Mouse (Mus musculus): Measurements from ENCODE around the gene Gdf3. TPM values are rescaled to one million over a fixed set of nuclear protein-coding genes. Genes with fewer than 3 reads are reported as not detected.

The Gdf3 gene
- polyA plus RNA-seq, 1 experiment from 2014 or later, result 0.56 TPM

- 65% methylated on average over 4 of the region's 4 CpGs for WGBS (ENCODE audit: insufficient replicate concordance)
- Histone ChIP-seq H3K9ac (ENCODE audit: low read depth, low read length) (no peak overlapping the region), H3K27ac (ENCODE audit: low read depth, low read length) (no peak overlapping the region), H3K27me3 (ENCODE audit: control insufficient read depth, insufficient read depth, low read length) (no peaks in the 10 kb centered on the region), H3K9me3 (replicated peaks; ENCODE audit: control insufficient read depth, low read length) (no peaks in the 10 kb centered on the region; the same call in 1 of the 2 replicates), H3K4me3 (ENCODE audit: low read depth, low read length) (no peak overlapping the region), H3K4me2 (no peak overlapping the region), H3K36me3 (ENCODE audit: control insufficient read depth, insufficient read depth, low read length) (no peaks in the 10 kb centered on the region), H3K4me1 (ENCODE audit: control insufficient read depth, insufficient read depth, low read length) (no peaks in the 10 kb centered on the region)
- no peak for ATAC-seq (replicated peaks; ENCODE audit: insufficient number of reproducible peaks, low FRiP score, low TSS enrichment)
These were observed 2.5 kb upstream of the Gdf3 start for GRCm38 (mm10) chr6:122612426-122612825.

DNA sequence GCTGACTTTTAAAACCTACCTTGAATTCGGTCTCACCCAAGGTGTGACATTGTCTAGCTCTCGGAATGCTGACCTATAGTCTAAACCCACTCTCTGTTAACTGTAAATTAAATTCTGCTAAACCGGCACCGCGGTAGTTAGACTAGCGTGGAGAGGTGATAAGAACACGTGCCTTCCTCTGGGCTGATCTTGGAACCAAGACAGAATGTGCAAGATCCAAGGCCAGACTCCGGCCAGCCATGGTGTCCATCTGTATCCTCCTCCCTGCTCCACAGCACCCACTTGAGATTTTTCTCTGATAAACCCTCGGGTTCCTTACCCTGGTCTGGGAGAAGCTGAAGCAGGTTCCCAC, 534 bp downstream of the Gdf3 start:
- H3K9me3 ChIP-seq (replicated peaks; ENCODE audit: control insufficient read depth, low read length), result no peaks in the 10 kb centered on the region
- no peaks in the 10 kb centered on the region for H3K27me3 ChIP-seq (ENCODE audit: control insufficient read depth, insufficient read depth, low read length)
- WGBS (ENCODE audit: insufficient replicate concordance), result 21% methylated on average over 9 of the region's 9 CpGs
- H3K4me3 ChIP-seq (ENCODE audit: low read depth, low read length), result no peak overlapping the region
- H3K4me1 ChIP-seq (ENCODE audit: control insufficient read depth, insufficient read depth, low read length), result no peaks in the 10 kb centered on the region
- H3K4me2 ChIP-seq, result peak overlapping the region; percentile 46
- H3K27ac ChIP-seq (ENCODE audit: low read depth, low read length), result no peak overlapping the region
- H3K36me3 ChIP-seq (ENCODE audit: control insufficient read depth, insufficient read depth, low read length), result no peaks in the 10 kb centered on the region
- no peak for ATAC-seq (replicated peaks; ENCODE audit: insufficient number of reproducible peaks, low FRiP score, low TSS enrichment)
- no peak overlapping the region for H3K9ac ChIP-seq (ENCODE audit: low read depth, low read length)

GRCm38 (mm10) chr6:122608434-122609376, 1.2 kb downstream of the Gdf3 start:
- ATAC-seq (replicated peaks; ENCODE audit: insufficient number of reproducible peaks, low FRiP score, low TSS enrichment), result no peak
- Histone ChIP-seq H3K4me3 (ENCODE audit: low read depth, low read length) (no peak overlapping the region), H3K9ac (ENCODE audit: low read depth, low read length) (no peak overlapping the region), H3K4me1 (ENCODE audit: control insufficient read depth, insufficient read depth, low read length) (no peaks in the 10 kb centered on the region), H3K9me3 (replicated peaks; ENCODE audit: control insufficient read depth, low read length) (no peaks in the 10 kb centered on the region), H3K4me2 (no peak overlapping the region), H3K27ac (ENCODE audit: low read depth, low read length) (no peak overlapping the region), H3K27me3 (ENCODE audit: control insufficient read depth, insufficient read depth, low read length) (no peaks in the 10 kb centered on the region), H3K36me3 (ENCODE audit: control insufficient read depth, insufficient read depth, low read length) (no peaks in the 10 kb centered on the region)
- WGBS (ENCODE audit: insufficient replicate concordance), result 63% methylated on average over 10 of the region's 10 CpGs

DNA sequence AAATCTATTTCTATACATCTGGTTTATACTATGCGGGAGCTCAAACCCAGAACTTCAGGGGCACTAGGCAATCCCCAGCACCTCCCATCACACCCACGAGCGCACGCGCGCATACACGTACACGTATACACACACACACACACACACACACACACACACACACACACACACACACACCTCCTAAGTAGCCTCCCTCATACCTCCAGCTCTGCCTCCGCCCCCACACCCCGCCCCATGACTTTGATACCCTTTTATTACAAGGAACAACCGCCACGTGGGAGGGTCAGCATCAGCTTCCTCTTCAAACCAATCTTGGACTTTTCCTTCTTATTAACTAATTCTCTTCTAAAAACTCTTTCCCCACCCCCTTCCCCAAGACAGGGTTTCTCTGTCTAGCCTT, 2.2 kb downstream of the Gdf3 start:
- Histone ChIP-seq H3K27ac (ENCODE audit: low read depth, low read length) (no peak overlapping the region), H3K36me3 (ENCODE audit: control insufficient read depth, insufficient read depth, low read length) (no peaks in the 10 kb centered on the region), H3K27me3 (ENCODE audit: control insufficient read depth, insufficient read depth, low read length) (no peaks in the 10 kb centered on the region), H3K4me2 (no peak overlapping the region), H3K9ac (ENCODE audit: low read depth, low read length) (no peak overlapping the region), H3K4me1 (ENCODE audit: control insufficient read depth, insufficient read depth, low read length) (no peaks in the 10 kb centered on the region), H3K4me3 (ENCODE audit: low read depth, low read length) (no peak overlapping the region), H3K9me3 (replicated peaks; ENCODE audit: control insufficient read depth, low read length) (no peaks in the 10 kb centered on the region)
- 89% methylated on average over 12 of the region's 12 CpGs for WGBS (ENCODE audit: insufficient replicate concordance)
- no peak for ATAC-seq (replicated peaks; ENCODE audit: insufficient number of reproducible peaks, low FRiP score, low TSS enrichment)

DNA sequence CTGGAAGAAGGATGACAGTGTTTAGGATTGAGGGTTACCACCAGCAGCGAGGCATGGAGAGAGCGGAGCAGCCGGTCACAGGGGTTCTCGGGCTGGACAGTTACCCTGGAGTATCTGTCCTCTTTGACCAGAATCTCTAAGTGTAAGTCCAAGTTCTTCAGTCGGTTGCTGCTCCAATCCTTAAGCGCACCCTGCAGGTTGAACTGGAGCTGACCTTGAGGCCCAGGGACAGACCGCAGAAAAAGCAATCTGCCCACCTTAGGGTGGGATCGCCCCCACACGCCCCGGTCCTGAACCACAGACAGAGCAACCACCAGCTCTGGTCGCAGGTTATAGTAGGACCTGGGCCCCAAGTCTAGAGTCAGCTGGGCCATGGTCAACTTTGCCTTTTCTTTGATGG, 3.2 kb downstream of the Gdf3 start:
- WGBS (ENCODE audit: insufficient replicate concordance), result 87% methylated on average over 11 of the region's 11 CpGs
- Histone ChIP-seq H3K36me3 (ENCODE audit: control insufficient read depth, insufficient read depth, low read length) (no peaks in the 10 kb centered on the region), H3K4me3 (ENCODE audit: low read depth, low read length) (no peak overlapping the region), H3K4me1 (ENCODE audit: control insufficient read depth, insufficient read depth, low read length) (no peaks in the 10 kb centered on the region), H3K4me2 (no peak overlapping the region), H3K27ac (ENCODE audit: low read depth, low read length) (no peak overlapping the region), H3K9me3 (replicated peaks; ENCODE audit: control insufficient read depth, low read length) (no peaks in the 10 kb centered on the region), H3K9ac (ENCODE audit: low read depth, low read length) (no peak overlapping the region), H3K27me3 (ENCODE audit: control insufficient read depth, insufficient read depth, low read length) (no peaks in the 10 kb centered on the region)
- ATAC-seq (replicated peaks; ENCODE audit: insufficient number of reproducible peaks, low FRiP score, low TSS enrichment), result no peak

- Histone ChIP-seq H3K4me3 (ENCODE audit: low read depth, low read length) (no peak overlapping the region), H3K36me3 (ENCODE audit: control insufficient read depth, insufficient read depth, low read length) (no peaks in the 10 kb centered on the region), H3K9me3 (replicated peaks; ENCODE audit: control insufficient read depth, low read length) (no peaks in the 10 kb centered on the region), H3K27ac (ENCODE audit: low read depth, low read length) (no peak overlapping the region), H3K4me2 (no peak overlapping the region), H3K4me1 (ENCODE audit: control insufficient read depth, insufficient read depth, low read length) (no peaks in the 10 kb centered on the region), H3K9ac (ENCODE audit: low read depth, low read length) (no peak overlapping the region), H3K27me3 (ENCODE audit: control insufficient read depth, insufficient read depth, low read length) (no peaks in the 10 kb centered on the region)
- no peak for ATAC-seq (replicated peaks; ENCODE audit: insufficient number of reproducible peaks, low FRiP score, low TSS enrichment)
- 80% methylated on average over 8 of the region's 8 CpGs for WGBS (ENCODE audit: insufficient replicate concordance)
These were observed 4.4 kb downstream of the Gdf3 start for GRCm38 (mm10) chr6:122605483-122605882.

DNA sequence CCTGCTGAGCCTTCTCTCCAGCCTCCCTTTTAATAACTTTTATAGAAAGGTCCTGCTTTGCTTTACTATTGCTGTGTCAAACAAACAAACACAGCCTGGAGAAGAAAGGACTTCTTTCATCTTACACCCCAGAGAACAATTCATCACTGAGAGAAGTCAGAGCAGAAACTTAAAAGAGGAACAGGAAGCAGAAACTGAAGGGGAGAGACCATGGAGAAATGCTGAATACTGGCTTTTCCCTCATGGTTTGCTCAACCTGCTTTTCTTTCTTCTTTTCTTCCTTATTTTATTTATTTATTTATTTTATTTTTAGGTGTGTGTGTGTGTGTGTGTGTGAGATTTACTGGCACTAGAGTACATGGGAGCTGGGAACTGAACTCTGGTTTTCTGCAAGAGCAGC, 5.6 kb downstream of the Gdf3 start:
- Histone ChIP-seq H3K36me3 (ENCODE audit: control insufficient read depth, insufficient read depth, low read length) (no peaks in the 10 kb centered on the region), H3K9me3 (replicated peaks; ENCODE audit: control insufficient read depth, low read length) (no peaks in the 10 kb centered on the region), H3K27me3 (ENCODE audit: control insufficient read depth, insufficient read depth, low read length) (no peaks in the 10 kb centered on the region), H3K4me3 (ENCODE audit: low read depth, low read length) (no peak overlapping the region), H3K4me1 (ENCODE audit: control insufficient read depth, insufficient read depth, low read length) (no peaks in the 10 kb centered on the region), H3K27ac (ENCODE audit: low read depth, low read length) (no peak overlapping the region), H3K4me2 (no peak overlapping the region), H3K9ac (ENCODE audit: low read depth, low read length) (no peak overlapping the region)
- no peak for ATAC-seq (replicated peaks; ENCODE audit: insufficient number of reproducible peaks, low FRiP score, low TSS enrichment)

DNA sequence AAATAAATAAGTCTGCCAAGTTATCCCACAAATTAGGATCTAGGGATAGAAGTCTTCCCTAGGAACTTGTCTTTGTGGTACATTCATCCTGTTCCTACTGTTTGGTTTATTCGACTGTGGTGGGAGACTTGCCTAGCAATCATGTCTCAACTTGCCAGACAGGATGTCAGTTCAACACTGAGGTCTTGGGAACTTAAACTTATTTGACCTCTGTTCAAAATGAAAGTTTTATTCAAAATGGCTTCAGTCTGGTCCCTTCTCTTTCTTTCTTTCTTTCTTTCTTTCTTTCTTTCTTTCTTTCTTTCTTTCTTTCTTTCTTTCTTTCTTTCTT, 6.9 kb downstream of the Gdf3 start:
- H3K9ac ChIP-seq (ENCODE audit: low read depth, low read length), result no peak overlapping the region
- 22% methylated on average over 1 of the region's 1 CpGs for WGBS (ENCODE audit: insufficient replicate concordance)

More for the DNA sequence above, 6.9 kb downstream of the Gdf3 start:
- Histone ChIP-seq H3K4me2 (peak overlapping the region; percentile 71), H3K4me3 (ENCODE audit: low read depth, low read length) (peak overlapping the region; percentile 47; the same call in 1 of the 2 replicates), H3K9me3 (replicated peaks; ENCODE audit: control insufficient read depth, low read length) (no peaks in the 10 kb centered on the region), H3K27me3 (ENCODE audit: control insufficient read depth, insufficient read depth, low read length) (no peaks in the 10 kb centered on the region), H3K27ac (ENCODE audit: low read depth, low read length) (no peak overlapping the region), H3K36me3 (ENCODE audit: control insufficient read depth, insufficient read depth, low read length) (no peaks in the 10 kb centered on the region), H3K4me1 (ENCODE audit: control insufficient read depth, insufficient read depth, low read length) (no peaks in the 10 kb centered on the region)
- ATAC-seq (replicated peaks; ENCODE audit: insufficient number of reproducible peaks, low FRiP score, low TSS enrichment), result no peak

Measured in heart, embryonic 11.5 days (tissue).